Mouse (Mus musculus) liver, postnatal 0 days (tissue): ENCODE measurements around the gene Ap2s1.

Source experiments
- CTCF ChIP-seq: sonication (generic); IDR thresholded peaks from 2 replicates; pipeline ENCODE4 v1.5.1; 2016; ENCODE audit warnings: antibody characterized with exemption, low read depth
- EP300 ChIP-seq: IDR thresholded peaks from 2 replicates; pipeline ENCODE4 v1.6.1; 2016; ENCODE audit warnings: antibody characterized with exemption, low read depth, mild to moderate bottlenecking

GRCm38 (mm10) chr7:16761005-16761481 lies 22.8 kb downstream of the Ap2s1 start:
- TF ChIP-seq CTCF (no peak), EP300 (no peak)
